Mouse (Mus musculus) layer of hippocampus, adult 2 months (tissue): ENCODE measurements at regions not wholly inside any gene's neighbourhood (a gene's known extent, or its start where the extent isn't known, plus 50 kb on each side); places are given as distances from the start of the nearest gene placed in this dataset.

Experiments used
- DNase-seq, 2 experiments: peaks; one replicate each; pipeline ENCODE4 v3.0.0; 2022; ENCODE audit warnings: low spot score in 2 of 2
- H3K27ac ChIP-seq: fragments of 200-600 bp; 2 replicates; pipeline ENCODE4 v1.8.1; 2022
- H3K4me3 ChIP-seq: fragments of 200-600 bp; 2 replicates; pipeline ENCODE4 v1.8.1; 2022; ENCODE audit warnings: mild to moderate bottlenecking
- CTCF ChIP-seq: fragments of 200-600 bp; conservative IDR thresholded peaks from 2 replicates; pipeline ENCODE4 v1.8.1; 2022; ENCODE audit warnings: antibody characterized with exemption, mild to moderate bottlenecking, moderate library complexity

- H3K4me3 ChIP-seq: no peak overlapping the region
- TF ChIP-seq CTCF: no peak
- no peak for DNase-seq
- H3K27ac ChIP-seq: no peak overlapping the region
Measured at GRCm38 (mm10) chrX:58093245-58093644, 70.7 kb downstream of the Zic3 start.

DNA sequence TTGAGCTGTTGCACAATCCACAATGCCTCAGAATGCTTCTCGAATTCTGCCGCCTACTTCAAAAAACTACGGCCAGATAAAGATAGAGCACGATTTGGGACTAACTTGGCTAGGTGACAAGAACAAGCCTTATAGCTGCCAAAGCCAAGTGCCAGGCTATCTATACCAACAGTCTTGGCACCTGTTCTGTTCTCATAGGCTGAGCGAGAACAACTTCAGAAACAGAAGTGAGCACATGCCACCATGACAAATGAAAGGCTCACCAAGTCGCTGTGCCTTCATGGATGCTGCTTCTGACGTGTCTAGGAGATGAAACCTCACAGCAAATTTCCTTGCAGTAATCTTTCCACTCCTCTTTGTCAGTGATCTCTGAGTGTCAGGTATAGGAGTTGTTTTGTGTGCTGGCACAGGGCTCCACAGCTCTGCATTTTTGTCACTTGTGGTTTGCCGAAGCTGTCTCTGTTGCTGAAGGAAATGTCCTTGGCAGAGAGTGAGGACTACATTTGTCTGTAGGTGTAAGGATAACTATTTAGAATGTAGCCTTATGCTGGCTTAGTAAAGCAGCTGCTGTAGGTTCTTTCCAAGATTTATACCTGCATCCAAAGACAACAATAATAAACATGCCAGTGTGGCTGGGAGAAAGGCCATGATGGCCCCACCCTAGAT lies 95.4 kb downstream of the Zic3 start:
- no peak for TF ChIP-seq CTCF
- Histone ChIP-seq H3K4me3 (no peak overlapping the region), H3K27ac (no peak overlapping the region)
- no peak for DNase-seq

GRCm38 (mm10) chrX:58155371-58156124 lies 133.0 kb downstream of the Zic3 start:
- DNase-seq: peak in 1 of 2 experiments; percentile 2
- Histone ChIP-seq H3K4me3 (no peak overlapping the region; the same call in 1 of the 2 replicates), H3K27ac (no peak overlapping the region)
- no peak for TF ChIP-seq CTCF

GRCm38 (mm10) chrX:58157361-58157760 lies 134.9 kb downstream of the Zic3 start:
- Histone ChIP-seq H3K27ac (no peak overlapping the region), H3K4me3 (no peak overlapping the region)
- no peak for TF ChIP-seq CTCF
- DNase-seq: no peak

- no peak for DNase-seq
- TF ChIP-seq CTCF: no peak
- H3K27ac ChIP-seq: no peak overlapping the region
- H3K4me3 ChIP-seq: no peak overlapping the region
Measured at GRCm38 (mm10) chrX:58166184-58166904, 143.8 kb downstream of the Zic3 start.

DNA sequence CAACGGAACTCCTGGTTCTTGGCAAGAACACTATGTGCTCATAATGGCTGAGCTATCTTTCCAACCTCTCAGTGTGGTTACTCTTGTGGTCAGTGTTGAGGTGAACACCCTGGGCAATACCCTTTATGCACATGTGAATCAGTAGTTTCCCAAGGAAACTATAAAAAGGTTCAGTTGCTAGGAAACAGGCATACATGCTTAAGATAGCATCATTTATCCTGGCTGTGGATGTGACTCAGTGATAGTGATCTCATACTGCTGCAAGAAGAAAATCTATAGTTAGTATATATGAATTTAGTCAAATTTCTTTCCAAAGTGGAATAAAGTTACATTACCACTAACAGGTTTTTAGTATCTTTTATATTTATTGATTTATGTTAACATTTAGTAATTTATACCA lies 151.8 kb downstream of the Zic3 start:
- H3K4me3 ChIP-seq: no peak overlapping the region
- DNase-seq: no peak
- no peak for TF ChIP-seq CTCF
- no peak overlapping the region for H3K27ac ChIP-seq
